Mouse (Mus musculus) liver, postnatal 0 days (tissue): ENCODE results near the gene Rhox4e. TPM values are rescaled to one million over a fixed set of nuclear protein-coding genes. Genes with fewer than 3 reads are reported as not detected.
"Not testable (repeated sequence)": the region's sequence is repeated elsewhere in the genome, so short reads cannot be mapped to it uniquely, and the experiment has no call there.

Experiments
- ATAC-seq: fragments of 200-750 bp; cut with Nextera tagmentation; 2 replicates; pipeline ENCODE4 v1.8.0; 2017; ENCODE audit warnings: mild to moderate bottlenecking, moderate library complexity
- DNase-seq: peaks from one replicate; pipeline ENCODE4 v3.0.0-alpha.2; 2016
- H3K27ac ChIP-seq: fragments of 300-500 bp; sonication (generic); 2 replicates; pipeline ENCODE4 v1.5.1; 2014; ENCODE audit warnings: antibody characterized with exemption, moderate library complexity, mild to moderate bottlenecking, low read depth
- H3K27me3 ChIP-seq: fragments of 300-500 bp; sonication (generic); 2 replicates; pipeline ENCODE4 v1.6.1; 2014; ENCODE audit warnings: low read length, control low read depth, mixed read lengths; ENCODE audit not compliant: insufficient read depth
- H3K36me3 ChIP-seq: fragments of 300-500 bp; sonication (generic); replicated peaks from 2 replicates; pipeline ENCODE4 v1.6.1; 2014; ENCODE audit warnings: mild to moderate bottlenecking, control low read depth, low read length, moderate library complexity, mixed read lengths; ENCODE audit not compliant: insufficient read depth
- H3K4me1 ChIP-seq: fragments of 300-500 bp; sonication (generic); 2 replicates; pipeline ENCODE4 v1.6.1; 2014; ENCODE audit warnings: antibody characterized with exemption, mild to moderate bottlenecking, control low read depth; ENCODE audit not compliant: insufficient read depth
- H3K4me2 ChIP-seq: fragments of 300-500 bp; sonication (generic); 2 replicates; pipeline ENCODE4 v1.6.1; 2014; ENCODE audit warnings: low read depth, mild to moderate bottlenecking, low read length, moderate library complexity, mixed read lengths
- H3K4me3 ChIP-seq: fragments of 300-500 bp; sonication (generic); 2 replicates; pipeline ENCODE4 v1.5.1; 2014; ENCODE audit warnings: low read depth, low read length
- H3K9ac ChIP-seq: fragments of 300-500 bp; sonication (generic); replicated peaks from 2 replicates; pipeline ENCODE4 v1.6.1; 2014; ENCODE audit warnings: mild to moderate bottlenecking, moderate library complexity
- H3K9me3 ChIP-seq: fragments of 300-500 bp; sonication (generic); 2 replicates; pipeline ENCODE4 v1.6.1; 2016; ENCODE audit warnings: mild to moderate bottlenecking, control low read depth, low read length, mixed read lengths
- WGBS: fragments of 180-500 bp; shearing (Covaris S2); extraction: QIAGEN DNeasy Blood & Tissue Kit; methylation state at CpG from one replicate; pipeline ENCODE4 v1.1.7; 2014; ENCODE audit not compliant: insufficient replicate concordance; 5-methylcytosine and 5-hydroxymethylcytosine counted together
- polyA plus RNA-seq: library from polyadenylated mRNA; unstranded; fragments of >200 nt; fragmentation: Nextera tagmentation; extraction: Ambion mirVana; gene quantifications from 2 replicates; pipeline ENCODE4 v1.2.1, GENCODE M21; 2015

The Rhox4e gene
- not detected in 2 replicates for polyA plus RNA-seq

DNA sequence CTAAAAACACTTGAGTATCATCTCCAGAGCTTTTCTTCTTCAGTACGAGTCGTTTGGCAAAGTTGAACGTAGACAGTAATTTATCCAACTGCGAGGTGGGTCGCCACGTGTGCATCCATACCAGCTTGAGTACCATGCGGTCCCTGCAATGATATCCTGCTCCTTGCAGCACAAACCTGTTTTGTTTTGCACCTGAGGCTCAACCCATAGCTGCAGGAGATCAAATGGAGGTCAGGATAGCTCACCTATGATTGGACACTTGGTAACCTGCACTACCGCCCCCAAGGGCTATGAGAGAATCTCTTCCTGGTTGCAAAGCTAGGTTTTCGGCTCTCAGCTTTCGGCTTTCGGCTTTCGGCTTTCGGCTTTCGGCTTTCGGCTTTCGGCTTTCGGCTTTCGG, at the start of gene Rhox4e:
Gene Rhox4e (plus strand): TSS at position 301 of the 400 bp plus-strand sequence.
- not testable (repeated sequence) for H3K27ac ChIP-seq, H3K4me1 ChIP-seq, DNase-seq, H3K4me2 ChIP-seq, H3K9ac ChIP-seq, H3K4me3 ChIP-seq, H3K27me3 ChIP-seq, H3K36me3 ChIP-seq, H3K9me3 ChIP-seq, ATAC-seq
- 87% methylated on average over 10 of the region's 18 CpGs for WGBS

- DNase-seq, H3K4me2 ChIP-seq, H3K27ac ChIP-seq, H3K9ac ChIP-seq, H3K9me3 ChIP-seq, H3K4me3 ChIP-seq, H3K4me1 ChIP-seq, H3K36me3 ChIP-seq, ATAC-seq, H3K27me3 ChIP-seq: not testable (repeated sequence)
- 88% methylated on average over 15 of the region's 18 CpGs for whole genome bisulfite sequencing
These were observed 43.2 kb upstream of the Rhox4e start, which contains the start of gene Rhox4d for GRCm38 (mm10) chrX:37514059-37514458. Gene Rhox4d, plus strand, starts transcription at chrX:37514359.

DNA sequence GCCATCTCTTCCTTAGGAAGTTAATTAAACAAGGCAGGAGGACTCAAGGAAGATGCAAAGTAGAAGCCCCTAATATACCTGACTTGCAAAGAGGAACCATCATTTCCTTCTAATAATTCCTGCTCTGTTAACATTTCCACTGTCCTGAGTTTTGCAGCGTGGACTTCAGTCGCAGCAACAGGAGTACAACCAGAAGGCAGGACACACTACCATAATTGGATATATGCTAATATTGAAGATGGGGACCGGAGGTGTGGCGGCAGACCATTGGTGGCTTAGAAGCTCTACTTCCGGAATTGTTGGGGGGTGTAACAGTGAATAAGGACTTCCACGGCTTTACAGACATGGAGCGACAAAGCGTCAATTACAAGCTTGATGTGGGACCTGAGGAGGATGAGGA, 27.1 kb upstream of the Rhox4e start, which contains the start of gene Rhox2e:
Gene Rhox2e (plus strand): TSS at position 301 of the 400 bp plus-strand sequence.
- not testable (repeated sequence) for H3K4me3 ChIP-seq, H3K4me2 ChIP-seq, H3K9me3 ChIP-seq, H3K4me1 ChIP-seq, H3K36me3 ChIP-seq, DNase-seq, H3K27ac ChIP-seq, H3K27me3 ChIP-seq, ATAC-seq, H3K9ac ChIP-seq
- 69% methylated on average over 2 of the region's 8 CpGs for WGBS

GRCm38 (mm10) chrX:37541719-37542118, 15.5 kb upstream of the Rhox4e start, which contains the start of gene Rhox3e:
Gene Rhox3e, plus strand, starts transcription at chrX:37542019.
- not testable (repeated sequence) for H3K4me2 ChIP-seq, H3K27me3 ChIP-seq, ATAC-seq, H3K27ac ChIP-seq, H3K4me3 ChIP-seq, H3K36me3 ChIP-seq, DNase-seq, H3K9ac ChIP-seq, H3K9me3 ChIP-seq, H3K4me1 ChIP-seq
- no CpG with 5 or more reads among the region's 4 CpGs for WGBS

GRCm38 (mm10) chrX:37571105-37571504, 13.9 kb downstream of the Rhox4e start, which contains the start of gene Rhox2f:
Gene Rhox2f, plus strand, starts transcription at chrX:37571405.
- not testable (repeated sequence) for DNase-seq, H3K4me3 ChIP-seq, ATAC-seq, H3K4me1 ChIP-seq, H3K36me3 ChIP-seq, H3K9ac ChIP-seq, H3K27me3 ChIP-seq, H3K4me2 ChIP-seq, H3K9me3 ChIP-seq, H3K27ac ChIP-seq
- 88% methylated on average over 4 of the region's 8 CpGs for WGBS

DNA sequence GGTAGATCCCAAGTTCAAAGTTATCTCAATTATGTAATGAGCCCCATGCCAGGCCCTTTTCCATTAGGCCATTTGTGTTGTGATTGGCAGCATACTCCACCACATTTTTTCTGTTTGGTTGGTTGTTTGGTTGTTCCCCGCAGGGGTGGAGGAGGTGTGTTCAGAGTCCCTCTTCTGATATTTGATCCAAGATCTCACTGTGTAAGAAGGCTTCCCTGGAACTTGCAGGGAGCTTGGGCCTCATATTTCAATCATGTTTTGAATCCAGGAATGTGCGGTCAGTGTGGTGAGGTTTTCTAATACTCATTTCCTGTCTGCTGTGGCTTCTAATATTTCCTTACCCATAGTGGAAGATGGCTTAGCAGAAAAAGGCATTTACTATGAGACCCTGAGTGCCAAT, 15.4 kb downstream of the Rhox4e start:
- not testable (repeated sequence) for H3K27ac ChIP-seq, H3K9me3 ChIP-seq, DNase-seq, H3K4me1 ChIP-seq, H3K4me3 ChIP-seq, ATAC-seq, H3K27me3 ChIP-seq, H3K36me3 ChIP-seq, H3K4me2 ChIP-seq, H3K9ac ChIP-seq
- 54% methylated on average over 2 of the region's 2 CpGs for WGBS

DNA sequence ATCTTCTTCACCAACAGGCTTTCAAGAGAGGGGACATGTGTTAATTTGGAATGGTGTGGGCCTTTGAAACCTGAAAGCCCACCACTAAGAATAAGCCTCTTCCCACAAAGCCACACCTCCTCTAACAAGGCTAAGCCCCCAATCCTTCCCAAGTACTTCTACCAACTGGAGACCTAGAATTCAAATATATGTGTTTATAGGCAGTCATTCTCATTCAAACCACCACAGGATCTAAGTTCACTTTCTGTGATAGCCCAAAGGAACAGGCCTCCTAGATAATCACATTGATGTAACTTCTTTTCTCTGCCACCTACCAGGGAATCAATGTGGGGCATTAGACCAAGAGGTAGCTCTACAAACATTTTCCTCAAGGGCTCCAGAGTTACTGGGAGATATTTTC, 23.5 kb downstream of the Rhox4e start, which contains the start of gene Rhox3f:
Gene Rhox3f (plus strand): TSS at position 301 of the 400 bp plus-strand sequence.
- not testable (repeated sequence) for DNase-seq, H3K4me1 ChIP-seq, ATAC-seq, H3K9ac ChIP-seq, H3K36me3 ChIP-seq, H3K27ac ChIP-seq, H3K4me3 ChIP-seq, H3K4me2 ChIP-seq, H3K9me3 ChIP-seq, H3K27me3 ChIP-seq

DNA sequence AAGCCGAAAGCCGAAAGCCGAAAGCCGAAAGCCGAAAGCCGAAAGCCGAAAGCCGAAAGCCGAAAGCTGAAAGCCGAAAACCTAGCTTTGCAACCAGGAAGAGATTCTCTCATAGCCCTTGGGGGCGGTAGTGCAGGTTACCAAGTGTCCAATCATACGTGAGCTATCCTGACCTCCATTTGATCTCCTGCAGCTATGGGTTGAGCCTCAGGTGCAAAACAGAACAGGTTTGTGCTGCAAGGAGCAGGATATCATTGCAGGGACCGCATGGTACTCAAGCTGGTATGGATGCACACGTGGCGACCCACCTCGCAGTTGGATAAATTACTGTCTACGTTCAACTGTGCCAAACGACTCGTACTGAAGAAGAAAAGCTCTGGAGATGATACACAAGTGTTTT, 50.4 kb downstream of the Rhox4e start, which contains the start of gene Rhox4f:
Gene Rhox4f (minus strand): TSS at position 101 of the 400 bp plus-strand sequence.
- DNase-seq, H3K9ac ChIP-seq, ATAC-seq, H3K27me3 ChIP-seq, H3K36me3 ChIP-seq, H3K4me2 ChIP-seq, H3K4me1 ChIP-seq, H3K9me3 ChIP-seq, H3K4me3 ChIP-seq, H3K27ac ChIP-seq: not testable (repeated sequence)
- WGBS: 87% methylated on average over 13 of the region's 19 CpGs
